Mouse (Mus musculus) hindbrain, embryonic 12.5 days (tissue): Measurements from ENCODE around the gene Bud23. TPM values are rescaled to one million over a fixed set of nuclear protein-coding genes. Genes with fewer than 3 reads are reported as not detected.

ENCODE experiments used
- ATAC-seq: fragments of 200-750 bp; cut with Nextera tagmentation; 2 replicates; pipeline ENCODE4 v1.8.0; 2017; ENCODE audit warnings: moderate TSS enrichment; ENCODE audit not compliant: low FRiP score
- H3K27ac ChIP-seq: fragments of 300-500 bp; sonication (generic); 2 replicates; pipeline ENCODE4 v1.5.1; 2016; ENCODE audit warnings: mild to moderate bottlenecking
- H3K27me3 ChIP-seq: fragments of 300-500 bp; sonication (generic); 2 replicates; pipeline ENCODE4 v1.6.1; 2016; ENCODE audit warnings: mild to moderate bottlenecking
- H3K36me3 ChIP-seq: fragments of 300-500 bp; sonication (generic); 2 replicates; pipeline ENCODE4 v1.6.1; 2016; ENCODE audit warnings: mild to moderate bottlenecking
- H3K4me1 ChIP-seq: fragments of 300-500 bp; sonication (generic); 2 replicates; pipeline ENCODE4 v1.6.1; 2016
- H3K4me2 ChIP-seq: fragments of 300-500 bp; sonication (generic); replicated peaks from 2 replicates; pipeline ENCODE4 v1.6.1; 2016; ENCODE audit warnings: mild to moderate bottlenecking
- H3K4me3 ChIP-seq: fragments of 300-500 bp; sonication (generic); 2 replicates; pipeline ENCODE4 v1.5.1; 2016; ENCODE audit warnings: mild to moderate bottlenecking
- H3K9ac ChIP-seq: fragments of 300-500 bp; sonication (generic); 2 replicates; pipeline ENCODE4 v1.6.1; 2016; ENCODE audit warnings: mild to moderate bottlenecking, moderate library complexity
- H3K9me3 ChIP-seq: fragments of 300-500 bp; sonication (generic); replicated peaks from 2 replicates; pipeline ENCODE4 v1.6.1; 2016; ENCODE audit warnings: mild to moderate bottlenecking
- WGBS: fragments of 180-500 bp; shearing (Covaris S2); methylation state at CpG from one replicate; pipeline ENCODE4 v1.1.7; 2016; 5-methylcytosine and 5-hydroxymethylcytosine counted together
- polyA plus RNA-seq: library from polyadenylated mRNA; unstranded; fragments of >200 nt; fragmentation: Nextera tagmentation; extraction: Ambion mirVana; gene quantifications from 2 replicates; pipeline ENCODE4 v1.2.1, GENCODE M21; 2016

The Bud23 gene
- polyA plus RNA-seq, 1 experiment from 2014 or later = 119 TPM

- Histone ChIP-seq H3K4me1 (peaks cover 12% of the 10 kb centered on the region; the same call in 1 of the 2 replicates), H3K9me3 (no peaks in the 10 kb centered on the region), H3K27ac (no peak overlapping the region), H3K4me2 (no peak overlapping the region), H3K4me3 (no peak overlapping the region), H3K27me3 (no peaks in the 10 kb centered on the region), H3K36me3 (peaks cover 5% of the 10 kb centered on the region), H3K9ac (no peak overlapping the region)
- WGBS = 91% methylated on average over 5 of the region's 5 CpGs
- no peak for ATAC-seq
Measured at GRCm38 (mm10) chr5:135032581-135032980, 32.2 kb downstream of the Bud23 start.

DNA sequence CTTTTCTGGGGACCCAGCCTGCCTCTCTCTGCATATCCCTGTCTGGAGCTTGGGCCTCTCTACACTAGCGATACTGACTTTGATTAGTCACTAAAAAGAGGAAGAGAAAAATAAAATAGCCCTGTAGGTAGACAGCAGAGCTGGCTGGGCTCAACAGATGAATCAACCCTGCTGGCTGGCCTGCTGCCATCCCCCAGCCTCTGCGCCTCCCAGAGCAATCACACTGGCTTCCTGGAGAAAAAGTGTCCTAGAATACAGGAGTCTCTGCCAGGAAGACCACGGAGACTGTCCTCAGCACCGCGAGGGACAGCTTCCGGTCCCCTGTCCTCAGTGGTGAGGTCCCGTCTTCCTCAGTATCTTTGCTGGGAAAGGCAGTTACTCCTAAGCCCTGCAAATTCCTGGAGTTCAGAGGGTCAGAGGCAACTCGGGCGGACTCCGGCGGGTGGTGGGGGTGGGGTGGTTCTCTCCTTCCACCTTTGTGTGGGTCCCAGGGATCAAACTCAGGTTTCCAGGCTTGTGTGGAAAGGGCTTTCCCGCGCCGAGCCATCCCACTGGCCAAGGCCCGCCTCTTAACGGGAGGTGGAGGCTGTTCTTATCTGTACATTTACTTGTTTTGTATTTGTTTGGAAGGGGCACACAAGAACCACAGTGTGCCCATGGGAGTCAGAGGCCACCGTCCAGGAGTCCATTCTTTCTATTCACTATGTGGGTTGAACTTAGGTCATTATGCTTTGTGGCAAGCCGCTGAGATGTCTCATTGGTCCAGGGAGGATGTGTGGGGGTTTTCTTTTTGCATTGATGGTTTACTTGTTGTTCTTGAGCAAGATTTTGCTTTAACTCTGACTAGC lies 35.5 kb downstream of the Bud23 start:
- WGBS = 54% methylated on average over 18 of the region's 18 CpGs
- Histone ChIP-seq H3K4me1 (peaks cover 29% of the 10 kb centered on the region), H3K36me3 (no peaks in the 10 kb centered on the region), H3K27me3 (peaks cover 4% of the 10 kb centered on the region; the same call in 1 of the 2 replicates), H3K4me3 (no peak overlapping the region), H3K9ac (no peak overlapping the region), H3K9me3 (no peaks in the 10 kb centered on the region), H3K4me2 (no peak overlapping the region; the same call in 1 of the 2 replicates), H3K27ac (no peak overlapping the region)
- no peak for ATAC-seq

DNA sequence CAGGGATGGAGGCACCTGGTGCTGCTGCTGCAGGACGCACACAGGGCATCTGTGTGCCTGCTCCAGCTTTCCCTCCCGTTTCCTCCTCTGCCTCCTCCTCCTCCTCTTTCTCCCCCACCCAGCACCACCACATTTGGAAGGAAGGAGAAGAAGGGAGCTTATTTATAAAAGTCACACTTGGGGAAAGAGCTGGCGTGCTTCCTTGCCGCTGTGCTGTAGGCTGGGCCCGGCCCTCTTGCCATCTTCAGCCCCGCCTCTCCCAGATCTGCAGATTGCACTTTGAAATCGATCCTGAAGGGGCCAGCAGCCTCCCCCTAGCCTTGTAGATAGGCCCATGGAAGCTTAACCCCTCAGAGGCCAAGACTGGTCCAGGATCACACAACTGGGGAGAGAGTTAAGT lies 38.9 kb downstream of the Bud23 start:
- H3K36me3 ChIP-seq = no peaks in the 10 kb centered on the region
- no peak overlapping the region for H3K4me3 ChIP-seq
- H3K9ac ChIP-seq = peak overlapping the region; percentile 43; the same call in 1 of the 2 replicates
- no peaks in the 10 kb centered on the region for H3K9me3 ChIP-seq
- ATAC-seq = no peak
- peak overlapping the region; percentile 30 for H3K4me2 ChIP-seq
- no peak overlapping the region; the same call in 1 of the 2 replicates for H3K27ac ChIP-seq
- H3K4me1 ChIP-seq = peaks cover 38% of the 10 kb centered on the region
- 23% methylated on average over 7 of the region's 7 CpGs for WGBS
- H3K27me3 ChIP-seq = peaks cover 6% of the 10 kb centered on the region; the same call in 1 of the 2 replicates

DNA sequence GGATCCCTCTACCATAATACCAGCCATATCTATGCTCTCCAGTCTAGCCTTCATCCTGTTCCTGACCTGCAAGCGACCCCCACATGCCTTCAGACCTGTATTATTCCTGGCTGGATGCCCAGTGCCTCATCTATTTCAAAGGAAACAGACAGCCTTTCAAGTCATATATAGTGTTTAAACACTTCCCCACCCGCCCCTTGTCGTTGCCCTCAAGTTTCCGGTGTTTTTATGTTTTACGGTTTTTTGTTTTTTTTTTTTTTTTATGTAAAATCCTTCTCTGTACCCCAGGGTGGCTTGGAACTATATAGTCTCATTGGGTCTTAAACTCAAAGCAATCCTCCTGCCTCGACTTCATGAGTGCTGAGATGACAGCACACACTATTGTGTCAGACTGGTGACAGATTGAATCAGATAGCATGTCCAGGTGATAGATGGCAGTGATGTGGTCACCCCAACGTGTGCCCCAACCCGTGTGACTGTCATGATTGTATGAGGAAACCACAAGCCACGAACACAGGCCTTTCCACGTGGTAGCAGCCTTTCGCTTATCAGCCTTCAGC lies 40.0 kb downstream of the Bud23 start:
- peak overlapping the region; percentile 72 for H3K4me2 ChIP-seq
- H3K4me1 ChIP-seq = peaks cover 38% of the 10 kb centered on the region
- H3K4me3 ChIP-seq = peak overlapping the region; percentile 61
- H3K36me3 ChIP-seq = no peaks in the 10 kb centered on the region
- H3K27me3 ChIP-seq = peaks cover 6% of the 10 kb centered on the region; the same call in 1 of the 2 replicates
- H3K9me3 ChIP-seq = no peaks in the 10 kb centered on the region
- H3K27ac ChIP-seq = peak overlapping the region; percentile 32; the same call in 1 of the 2 replicates
- ATAC-seq = no peak
- H3K9ac ChIP-seq = peak overlapping the region; percentile 75
- 69% methylated on average over 11 of the region's 11 CpGs for WGBS

GRCm38 (mm10) chr5:135023344-135024173 lies 41.2 kb downstream of the Bud23 start, which contains the start of gene Stx1a:
Stx1a (plus strand) TSS chr5:135023482.
- Histone ChIP-seq H3K9me3 (no peaks in the 10 kb centered on the region), H3K4me2 (peak within 1 kb of the TSS; percentile 72), H3K27ac (no peak within 1 kb of the TSS), H3K9ac (peak within 1 kb of the TSS; percentile 75), H3K27me3 (peaks cover 6% of the 10 kb centered on the region; the same call in 1 of the 2 replicates), H3K36me3 (no peaks in the 10 kb centered on the region), H3K4me1 (peaks cover 29% of the 10 kb centered on the region), H3K4me3 (peak within 1 kb of the TSS; percentile 61)
- ATAC-seq = peak; percentile 92
- under 1% methylated on average over 61 of the region's 61 CpGs for WGBS

GRCm38 (mm10) chr5:135021814-135022213 lies 42.9 kb downstream of the Bud23 start:
- Histone ChIP-seq H3K27ac (no peak overlapping the region; the same call in 1 of the 2 replicates), H3K4me2 (no peak overlapping the region), H3K9ac (no peak overlapping the region), H3K4me3 (no peak overlapping the region), H3K9me3 (no peaks in the 10 kb centered on the region), H3K27me3 (peaks cover 6% of the 10 kb centered on the region; the same call in 1 of the 2 replicates), H3K36me3 (no peaks in the 10 kb centered on the region), H3K4me1 (peaks cover 26% of the 10 kb centered on the region)
- WGBS = 72% methylated on average over 6 of the region's 6 CpGs
- ATAC-seq = no peak

DNA sequence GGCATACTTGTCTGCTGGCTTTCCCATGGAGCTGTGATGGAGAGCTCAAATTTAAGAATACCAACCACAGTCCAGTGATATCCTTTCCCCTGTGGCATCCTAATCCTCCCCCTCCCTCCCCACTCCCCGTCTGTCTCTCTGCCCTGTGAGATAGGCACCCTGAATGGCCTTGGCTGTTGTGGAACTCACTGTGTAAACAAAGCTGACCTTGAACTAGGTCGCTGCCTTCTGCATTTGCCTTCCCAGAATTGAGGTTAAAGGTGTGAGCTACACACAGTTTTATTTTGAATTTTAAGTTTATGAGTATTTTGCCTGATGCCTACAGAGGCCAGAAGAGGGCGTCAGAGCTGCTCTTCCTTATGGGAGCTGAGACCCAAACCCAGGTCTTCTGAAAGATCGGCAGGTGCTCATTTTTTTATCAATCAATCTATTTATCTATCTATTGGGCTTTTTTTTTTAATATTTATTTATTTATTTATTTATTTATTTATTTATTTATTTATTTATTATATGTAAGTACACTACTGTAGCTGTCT lies 48.5 kb downstream of the Bud23 start:
- Histone ChIP-seq H3K9ac (no peak overlapping the region), H3K4me2 (no peak overlapping the region), H3K4me3 (no peak overlapping the region), H3K27me3 (no peaks in the 10 kb centered on the region), H3K27ac (no peak overlapping the region), H3K9me3 (no peaks in the 10 kb centered on the region), H3K36me3 (no peaks in the 10 kb centered on the region; the same call in 1 of the 2 replicates), H3K4me1 (peaks cover 19% of the 10 kb centered on the region)
- WGBS = 59% methylated on average over 4 of the region's 4 CpGs
- ATAC-seq = no peak

DNA sequence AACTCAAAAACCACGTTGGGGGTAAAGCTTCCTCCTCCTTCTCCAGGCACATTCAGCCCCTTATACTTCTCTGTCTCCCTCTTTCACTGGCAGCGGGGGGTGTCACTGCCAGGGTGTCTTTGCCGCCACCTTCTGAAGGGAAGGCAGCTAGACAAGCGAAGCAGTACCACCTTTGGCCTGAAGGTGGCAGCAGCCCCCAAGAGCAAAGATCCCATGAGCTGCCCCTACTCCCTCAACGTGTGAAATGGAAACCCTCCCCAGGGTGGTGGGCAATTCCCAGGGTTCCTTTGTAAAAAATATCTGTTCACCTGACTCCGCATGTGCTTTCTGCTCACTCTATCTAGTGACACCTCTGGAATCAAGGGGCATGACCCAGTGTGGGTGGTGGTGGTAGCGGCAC lies 49.3 kb downstream of the Bud23 start:
- H3K27ac ChIP-seq = no peak overlapping the region
- H3K27me3 ChIP-seq = no peaks in the 10 kb centered on the region
- H3K36me3 ChIP-seq = no peaks in the 10 kb centered on the region; the same call in 1 of the 2 replicates
- H3K9me3 ChIP-seq = no peaks in the 10 kb centered on the region
- WGBS = 14% methylated on average over 7 of the region's 7 CpGs
- H3K4me1 ChIP-seq = peaks cover 27% of the 10 kb centered on the region
- H3K4me2 ChIP-seq = no peak overlapping the region
- 0 out of 2 replicates have a peak, but pooled peaks have one; percentile 5 for ATAC-seq
- no peak overlapping the region for H3K9ac ChIP-seq
- H3K4me3 ChIP-seq = no peak overlapping the region

DNA sequence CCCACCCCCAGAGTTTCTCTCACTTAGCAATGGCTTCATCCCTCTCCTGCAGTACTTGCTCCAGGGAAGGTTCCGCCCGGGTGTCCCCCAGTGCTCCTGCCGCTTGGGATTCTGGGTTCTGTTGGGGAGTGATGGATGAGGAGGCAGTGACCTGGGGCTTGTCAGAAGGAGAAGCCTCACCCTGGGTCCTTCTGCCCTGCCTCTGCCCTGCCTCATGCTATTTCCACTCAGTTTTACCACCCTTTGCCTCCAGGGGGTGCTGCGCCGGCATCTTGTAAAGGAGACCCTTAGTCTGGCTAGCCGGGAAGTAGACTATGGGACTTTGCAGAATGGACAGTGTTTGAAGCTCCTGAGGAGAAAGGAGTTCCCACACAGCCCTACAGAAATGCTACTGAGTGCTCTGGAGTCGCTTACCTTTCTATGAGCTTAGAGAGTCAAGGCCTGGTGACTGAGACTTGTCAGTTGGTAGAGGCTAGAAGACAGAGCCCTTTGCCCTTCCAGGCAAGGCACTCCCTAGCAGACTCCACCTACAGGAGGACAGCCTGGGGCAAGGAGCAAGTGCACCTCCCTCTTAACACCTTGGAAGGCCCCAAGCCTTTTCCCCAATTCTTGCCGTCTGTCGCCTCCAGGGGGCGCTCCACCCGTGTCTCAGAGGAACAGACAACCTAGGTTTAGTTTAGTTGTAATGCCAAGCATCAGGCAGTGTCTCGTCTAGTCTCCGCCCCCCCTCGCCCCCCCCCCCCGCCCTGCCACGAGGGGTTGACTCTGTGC lies 51.9 kb downstream of the Bud23 start:
- H3K4me2 ChIP-seq = peak overlapping the region; percentile 41
- H3K4me3 ChIP-seq = peak overlapping the region; percentile 12; the same call in 1 of the 2 replicates
- peaks cover 38% of the 10 kb centered on the region for H3K4me1 ChIP-seq
- no peaks in the 10 kb centered on the region for H3K27me3 ChIP-seq
- 5% methylated on average over 16 of the region's 16 CpGs for whole genome bisulfite sequencing
- H3K36me3 ChIP-seq = no peaks in the 10 kb centered on the region; the same call in 1 of the 2 replicates
- no peak for ATAC-seq
- no peaks in the 10 kb centered on the region for H3K9me3 ChIP-seq
- H3K27ac ChIP-seq = peak overlapping the region; percentile 19
- no peak overlapping the region for H3K9ac ChIP-seq

DNA sequence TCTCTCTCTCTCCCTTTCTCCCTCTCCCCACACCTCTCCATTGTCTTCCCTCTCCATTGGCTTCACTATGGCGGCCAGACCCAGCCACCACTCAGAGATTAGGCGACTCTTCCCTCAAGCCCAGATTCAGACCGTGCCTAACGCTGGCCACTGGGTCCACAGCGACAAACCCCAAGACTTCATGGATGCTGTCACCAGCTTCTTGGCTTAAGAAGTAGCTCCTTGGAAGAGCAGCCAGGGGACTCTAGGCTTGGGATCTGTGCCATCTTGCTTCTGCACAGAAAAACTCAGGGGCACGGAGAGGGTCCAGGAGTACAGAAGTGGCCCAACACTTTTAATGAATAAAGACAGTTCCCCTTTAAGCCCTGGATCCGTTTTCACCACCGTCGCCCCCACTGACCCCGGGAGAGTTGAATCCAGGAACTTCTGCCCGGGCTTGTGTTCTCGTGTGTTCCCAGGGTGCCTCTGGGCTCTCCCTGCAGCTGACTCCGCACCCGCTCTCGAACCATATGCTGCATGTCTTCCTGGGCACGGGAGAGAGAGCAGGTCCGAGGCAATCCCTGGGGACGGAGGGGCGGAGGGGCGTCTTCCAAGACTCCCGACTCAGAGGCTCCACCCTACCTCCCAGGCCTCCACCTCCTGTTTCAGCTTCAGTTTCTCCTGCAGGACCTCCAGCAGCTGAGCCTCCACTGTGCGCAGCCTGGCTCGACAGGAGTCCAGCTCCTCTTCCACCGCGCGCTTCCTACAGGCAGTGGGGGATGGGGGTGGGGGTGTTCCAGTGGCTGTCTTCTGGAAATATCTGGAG lies 52.7 kb downstream of the Bud23 start:
- H3K4me3 ChIP-seq = peak overlapping the region; percentile 12; the same call in 1 of the 2 replicates
- peak overlapping the region; percentile 23; the same call in 1 of the 2 replicates for H3K9ac ChIP-seq
- WGBS = 19% methylated on average over 26 of the region's 26 CpGs
- no peaks in the 10 kb centered on the region for H3K27me3 ChIP-seq
- H3K4me2 ChIP-seq = peak overlapping the region; percentile 41
- no peaks in the 10 kb centered on the region; the same call in 1 of the 2 replicates for H3K36me3 ChIP-seq
- peaks cover 38% of the 10 kb centered on the region for H3K4me1 ChIP-seq
- no peak for ATAC-seq
- no peaks in the 10 kb centered on the region for H3K9me3 ChIP-seq
- peak overlapping the region; percentile 19 for H3K27ac ChIP-seq
